Mouse (Mus musculus) olfactory bulb, adult 2 months (tissue): ENCODE measurements around the gene Cmklr1.

Source experiments
- CTCF ChIP-seq: fragments of 200-500 bp; IDR thresholded peaks from 2 replicates; pipeline ENCODE4 v1.5.1; 2012; ENCODE audit warnings: low read depth, mild to moderate bottlenecking, low read length, moderate library complexity; ENCODE audit not compliant: insufficient read depth
- POLR2A ChIP-seq: fragments of 200-500 bp; IDR thresholded peaks from 2 replicates; pipeline ENCODE4 v1.6.1; 2012; ENCODE audit warnings: mild to moderate bottlenecking, low read depth, low read length, moderate library complexity; ENCODE audit not compliant: insufficient read depth

- no peak for TF ChIP-seq POLR2A
- TF ChIP-seq CTCF, result no peak
Measured at GRCm38 (mm10) chr5:113578428-113578827, 71.8 kb downstream of the Cmklr1 start.
